Mouse (Mus musculus): Measurements from ENCODE around the gene Mtus2. TPM values are rescaled to one million over a fixed set of nuclear protein-coding genes. Genes with fewer than 3 reads are reported as not detected.

The Mtus2 gene
- polyA plus RNA-seq, 1 experiment from 2014 or later = 49.4 TPM

GRCm38 (mm10) chr5:148339126-148339525, 382.0 kb downstream of the Mtus2 start:
- Histone ChIP-seq H3K27me3 (ENCODE audit: control insufficient read depth, insufficient read depth, low read length) (no peaks in the 10 kb centered on the region), H3K9ac (no peak overlapping the region), H3K4me1 (replicated peaks; ENCODE audit: control insufficient read depth, insufficient read depth, low read length) (peaks cover 3% of the 10 kb centered on the region; the same call in 1 of the 2 replicates), H3K27ac (no peak overlapping the region), H3K4me2 (replicated peaks) (no peak overlapping the region), H3K4me3 (replicated peaks; ENCODE audit: low read length) (no peak overlapping the region), H3K9me3 (ENCODE audit: control insufficient read depth, low read length) (no peaks in the 10 kb centered on the region), H3K36me3 (replicated peaks; ENCODE audit: control insufficient read depth, insufficient read depth) (peaks cover 3% of the 10 kb centered on the region; the same call in 1 of the 2 replicates)
- 94% methylated on average over 5 of the region's 5 CpGs for WGBS
- DNase-seq (ENCODE audit: low spot score) (no peak), ATAC-seq (ENCODE audit: low FRiP score) (no peak)

GRCm38 (mm10) chr5:148342061-148342741, 385.1 kb downstream of the Mtus2 start:
- H3K4me2 ChIP-seq (replicated peaks) = peak overlapping the region; percentile 42
- H3K9ac ChIP-seq = 0 out of 2 replicates have a peak overlapping the region, but pooled peaks have one; percentile 26
- no peaks in the 10 kb centered on the region for H3K27me3 ChIP-seq (ENCODE audit: control insufficient read depth, insufficient read depth, low read length)
- no peaks in the 10 kb centered on the region; the same call in 1 of the 2 replicates for H3K36me3 ChIP-seq (replicated peaks; ENCODE audit: control insufficient read depth, insufficient read depth)
- peaks cover 3% of the 10 kb centered on the region; the same call in 1 of the 2 replicates for H3K4me1 ChIP-seq (replicated peaks; ENCODE audit: control insufficient read depth, insufficient read depth, low read length)
- peak; percentile 57 for DNase-seq (ENCODE audit: low spot score)
- 34% methylated on average over 26 of the region's 26 CpGs for WGBS
- peak overlapping the region; percentile 55; the same call in 1 of the 2 replicates for H3K27ac ChIP-seq
- peak overlapping the region; percentile 4 for H3K4me3 ChIP-seq (replicated peaks; ENCODE audit: low read length)
- ATAC-seq (ENCODE audit: low FRiP score) = peak; percentile 73
- no peaks in the 10 kb centered on the region for H3K9me3 ChIP-seq (ENCODE audit: control insufficient read depth, low read length)

- 84% methylated on average over 5 of the region's 5 CpGs for WGBS
- DNase-seq (ENCODE audit: low spot score) (no peak), ATAC-seq (ENCODE audit: low FRiP score) (no peak)
- no peak overlapping the region for H3K9ac ChIP-seq
- no peaks in the 10 kb centered on the region; the same call in 1 of the 2 replicates for H3K36me3 ChIP-seq (replicated peaks; ENCODE audit: control insufficient read depth, insufficient read depth)
- no peaks in the 10 kb centered on the region for H3K27me3 ChIP-seq (ENCODE audit: control insufficient read depth, insufficient read depth, low read length)
- H3K27ac ChIP-seq = no peak overlapping the region
- no peak overlapping the region for H3K4me3 ChIP-seq (replicated peaks; ENCODE audit: low read length)
- H3K9me3 ChIP-seq (ENCODE audit: control insufficient read depth, low read length) = no peaks in the 10 kb centered on the region
- H3K4me2 ChIP-seq (replicated peaks) = no peak overlapping the region
- H3K4me1 ChIP-seq (replicated peaks; ENCODE audit: control insufficient read depth, insufficient read depth, low read length) = peaks cover 8% of the 10 kb centered on the region
These were observed 387.3 kb downstream of the Mtus2 start for GRCm38 (mm10) chr5:148344374-148344773.

GRCm38 (mm10) chr5:148346543-148346942, 389.4 kb downstream of the Mtus2 start:
- no peak overlapping the region for H3K4me3 ChIP-seq (replicated peaks; ENCODE audit: low read length)
- no peaks in the 10 kb centered on the region; the same call in 1 of the 2 replicates for H3K36me3 ChIP-seq (replicated peaks; ENCODE audit: control insufficient read depth, insufficient read depth)
- H3K9ac ChIP-seq = no peak overlapping the region
- H3K27me3 ChIP-seq (ENCODE audit: control insufficient read depth, insufficient read depth, low read length) = no peaks in the 10 kb centered on the region
- no peak for ATAC-seq (ENCODE audit: low FRiP score)
- H3K27ac ChIP-seq = no peak overlapping the region
- H3K9me3 ChIP-seq (ENCODE audit: control insufficient read depth, low read length) = no peaks in the 10 kb centered on the region
- no peak overlapping the region for H3K4me2 ChIP-seq (replicated peaks)
- no peak for DNase-seq (ENCODE audit: low spot score)
- 83% methylated on average over 8 of the region's 8 CpGs for WGBS
- peaks cover 13% of the 10 kb centered on the region for H3K4me1 ChIP-seq (replicated peaks; ENCODE audit: control insufficient read depth, insufficient read depth, low read length)

GRCm38 (mm10) chr5:148348153-148348552, 391.0 kb downstream of the Mtus2 start:
- H3K9me3 ChIP-seq (ENCODE audit: control insufficient read depth, low read length) = no peaks in the 10 kb centered on the region
- no peak overlapping the region for H3K27ac ChIP-seq
- no peak overlapping the region for H3K4me2 ChIP-seq (replicated peaks)
- H3K4me3 ChIP-seq (replicated peaks; ENCODE audit: low read length) = no peak overlapping the region
- DNase-seq (ENCODE audit: low spot score) = no peak
- WGBS = 59% methylated on average over 8 of the region's 8 CpGs
- H3K36me3 ChIP-seq (replicated peaks; ENCODE audit: control insufficient read depth, insufficient read depth) = no peaks in the 10 kb centered on the region; the same call in 1 of the 2 replicates
- no peak overlapping the region for H3K9ac ChIP-seq
- peaks cover 10% of the 10 kb centered on the region for H3K4me1 ChIP-seq (replicated peaks; ENCODE audit: control insufficient read depth, insufficient read depth, low read length)
- no peaks in the 10 kb centered on the region for H3K27me3 ChIP-seq (ENCODE audit: control insufficient read depth, insufficient read depth, low read length)
- ATAC-seq (ENCODE audit: low FRiP score) = no peak

- peak overlapping the region; percentile 68 for H3K27ac ChIP-seq
- H3K4me2 ChIP-seq (replicated peaks) = no peak overlapping the region
- no peak overlapping the region for H3K4me3 ChIP-seq (replicated peaks; ENCODE audit: low read length)
- DNase-seq (ENCODE audit: low spot score) = no peak
- ATAC-seq (ENCODE audit: low FRiP score) = no peak
- H3K9me3 ChIP-seq (ENCODE audit: control insufficient read depth, low read length) = no peaks in the 10 kb centered on the region
- WGBS = 54% methylated on average over 15 of the region's 15 CpGs
- H3K36me3 ChIP-seq (replicated peaks; ENCODE audit: control insufficient read depth, insufficient read depth) = no peaks in the 10 kb centered on the region; the same call in 1 of the 2 replicates
- H3K27me3 ChIP-seq (ENCODE audit: control insufficient read depth, insufficient read depth, low read length) = no peaks in the 10 kb centered on the region
- peaks cover 10% of the 10 kb centered on the region for H3K4me1 ChIP-seq (replicated peaks; ENCODE audit: control insufficient read depth, insufficient read depth, low read length)
- H3K9ac ChIP-seq = no peak overlapping the region; the same call in 1 of the 2 replicates
These were observed 392.3 kb downstream of the Mtus2 start for GRCm38 (mm10) chr5:148349327-148350011.

- peaks cover 10% of the 10 kb centered on the region for H3K4me1 ChIP-seq (replicated peaks; ENCODE audit: control insufficient read depth, insufficient read depth, low read length)
- DNase-seq (ENCODE audit: low spot score) (no peak), ATAC-seq (ENCODE audit: low FRiP score) (no peak)
- no peak overlapping the region for H3K4me2 ChIP-seq (replicated peaks)
- H3K9ac ChIP-seq = no peak overlapping the region
- no peaks in the 10 kb centered on the region for H3K9me3 ChIP-seq (ENCODE audit: control insufficient read depth, low read length)
- no peaks in the 10 kb centered on the region for H3K36me3 ChIP-seq (replicated peaks; ENCODE audit: control insufficient read depth, insufficient read depth)
- no peak overlapping the region for H3K4me3 ChIP-seq (replicated peaks; ENCODE audit: low read length)
- 83% methylated on average over 16 of the region's 16 CpGs for WGBS
- H3K27ac ChIP-seq = no peak overlapping the region
- no peaks in the 10 kb centered on the region for H3K27me3 ChIP-seq (ENCODE audit: control insufficient read depth, insufficient read depth, low read length)
These were observed 396.3 kb downstream of the Mtus2 start for GRCm38 (mm10) chr5:148353429-148353828.

GRCm38 (mm10) chr5:148354536-148354935, 397.4 kb downstream of the Mtus2 start:
- H3K4me3 ChIP-seq (replicated peaks; ENCODE audit: low read length) = no peak overlapping the region
- no peaks in the 10 kb centered on the region for H3K27me3 ChIP-seq (ENCODE audit: control insufficient read depth, insufficient read depth, low read length)
- no peak overlapping the region for H3K4me2 ChIP-seq (replicated peaks)
- H3K4me1 ChIP-seq (replicated peaks; ENCODE audit: control insufficient read depth, insufficient read depth, low read length) = peaks cover 4% of the 10 kb centered on the region
- DNase-seq (ENCODE audit: low spot score) = no peak
- no peak overlapping the region for H3K9ac ChIP-seq
- no peaks in the 10 kb centered on the region for H3K9me3 ChIP-seq (ENCODE audit: control insufficient read depth, low read length)
- 72% methylated on average over 8 of the region's 8 CpGs for WGBS
- no peak for ATAC-seq (ENCODE audit: low FRiP score)
- no peaks in the 10 kb centered on the region for H3K36me3 ChIP-seq (replicated peaks; ENCODE audit: control insufficient read depth, insufficient read depth)
- no peak overlapping the region for H3K27ac ChIP-seq

GRCm38 (mm10) chr5:148355822-148356221, 398.7 kb downstream of the Mtus2 start:
- ATAC-seq (ENCODE audit: low FRiP score) (no peak), DNase-seq (ENCODE audit: low spot score) (no peak)
- H3K27ac ChIP-seq = no peak overlapping the region
- H3K9ac ChIP-seq = no peak overlapping the region
- no peak overlapping the region for H3K4me3 ChIP-seq (replicated peaks; ENCODE audit: low read length)
- H3K9me3 ChIP-seq (ENCODE audit: control insufficient read depth, low read length) = no peaks in the 10 kb centered on the region
- no peaks in the 10 kb centered on the region for H3K4me1 ChIP-seq (replicated peaks; ENCODE audit: control insufficient read depth, insufficient read depth, low read length)
- no peaks in the 10 kb centered on the region for H3K27me3 ChIP-seq (ENCODE audit: control insufficient read depth, insufficient read depth, low read length)
- no peak overlapping the region for H3K4me2 ChIP-seq (replicated peaks)
- no peaks in the 10 kb centered on the region for H3K36me3 ChIP-seq (replicated peaks; ENCODE audit: control insufficient read depth, insufficient read depth)
- 96% methylated on average over 3 of the region's 3 CpGs for WGBS

All from hindbrain, embryonic 14.5 days (tissue).